Mouse (Mus musculus): ENCODE results near the gene Gm21095. TPM values are rescaled to one million over a fixed set of nuclear protein-coding genes. Genes with fewer than 3 reads are reported as not detected.
"Not testable (repeated sequence)": the region's sequence is repeated elsewhere in the genome, so short reads cannot be mapped to it uniquely, and the experiment has no call there.

The Gm21095 gene
- total RNA-seq (2018; cell fraction: chromatin; rRNA removed): not detected
- not detected for total RNA-seq (2018; cell fraction: cytosol; rRNA removed)
- total RNA-seq (2018; cell fraction: nucleus; rRNA removed): not detected
- polyA plus RNA-seq (2018): not detected in 3 replicates

DNA sequence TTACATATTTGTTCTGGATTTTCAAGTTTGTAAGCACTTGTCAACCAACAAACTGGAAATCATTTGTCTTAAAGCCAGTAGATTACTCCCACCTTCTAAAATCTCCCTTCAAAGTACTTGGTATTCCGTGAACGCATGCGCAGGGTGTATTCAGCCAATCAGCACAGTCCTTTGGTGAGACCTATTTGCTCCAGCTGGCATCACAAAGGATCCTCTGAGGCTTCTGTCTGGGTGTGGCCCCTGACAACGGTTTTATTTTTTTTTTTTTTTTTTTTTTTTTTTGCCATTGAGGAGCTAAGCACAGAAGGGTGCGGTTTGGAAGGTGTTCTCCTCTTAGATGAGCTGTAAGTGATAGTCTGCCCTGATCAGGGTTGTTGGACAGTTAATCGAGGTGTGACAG lies at the start of gene Gm21095:
TSS of gene Gm21095 (plus strand) at position 301 of the 400 bp plus-strand sequence.
- H3K79me2 ChIP-seq (ENCODE audit: inconsistent target); H3K27ac ChIP-seq; H3K36me3 ChIP-seq (ENCODE audit: inconsistent target); H3K4me3 ChIP-seq (ENCODE audit: inconsistent target): not testable (repeated sequence)
- WGBS (ENCODE audit: missing documents): no CpG with 5 or more reads among the region's 6 CpGs

All from macrophage (primary cell).